Mouse (Mus musculus) neural tube, embryonic 13.5 days (tissue): Measurements from ENCODE around the gene Zfp426. TPM values are rescaled to one million over a fixed set of nuclear protein-coding genes. Genes with fewer than 3 reads are reported as not detected.
A peak's percentile ranks its signal among the peaks of the same experiment; 100 is the strongest.

Experiments used
- ATAC-seq: fragments of 200-750 bp; cut with Nextera tagmentation; 2 replicates; pipeline ENCODE4 v1.8.0; 2017; ENCODE audit warnings: low read depth, mild to moderate bottlenecking, moderate TSS enrichment, moderate library complexity
- H3K27ac ChIP-seq: fragments of 300-500 bp; sonication (generic); replicated peaks from 2 replicates; pipeline ENCODE4 v1.5.1; 2015; ENCODE audit warnings: moderate library complexity, mild to moderate bottlenecking, inconsistent platforms
- H3K27me3 ChIP-seq: fragments of 300-500 bp; sonication (generic); 2 replicates; pipeline ENCODE4 v1.6.1; 2015; ENCODE audit warnings: mild to moderate bottlenecking, inconsistent platforms
- H3K36me3 ChIP-seq: fragments of 300-500 bp; sonication (generic); 2 replicates; pipeline ENCODE4 v1.6.1; 2015; ENCODE audit warnings: mild to moderate bottlenecking, inconsistent platforms
- H3K4me1 ChIP-seq: fragments of 300-500 bp; sonication (generic); replicated peaks from 2 replicates; pipeline ENCODE4 v1.6.1; 2015; ENCODE audit warnings: inconsistent platforms
- H3K4me2 ChIP-seq: fragments of 300-500 bp; sonication (generic); 2 replicates; pipeline ENCODE4 v1.6.1; 2015; ENCODE audit warnings: inconsistent platforms, mild to moderate bottlenecking, moderate library complexity
- H3K4me3 ChIP-seq: fragments of 300-500 bp; sonication (generic); 2 replicates; pipeline ENCODE4 v1.5.1; 2015; ENCODE audit warnings: mild to moderate bottlenecking, inconsistent platforms
- H3K9ac ChIP-seq: fragments of 300-500 bp; sonication (generic); 2 replicates; pipeline ENCODE4 v1.6.1; 2015; ENCODE audit warnings: moderate library complexity, mild to moderate bottlenecking, inconsistent platforms
- H3K9me3 ChIP-seq: fragments of 300-500 bp; sonication (generic); 2 replicates; pipeline ENCODE4 v1.6.1; 2016; ENCODE audit warnings: inconsistent platforms
- WGBS: fragments of 180-500 bp; shearing (Covaris S2); methylation state at CpG from one replicate; pipeline ENCODE4 v1.1.7; 2015; 5-methylcytosine and 5-hydroxymethylcytosine counted together
- polyA plus RNA-seq: library from polyadenylated mRNA; unstranded; fragments of >200 nt; fragmentation: Nextera tagmentation; extraction: Ambion mirVana; gene quantifications from 2 replicates; pipeline ENCODE4 v1.2.1, GENCODE M21; 2015

The Zfp426 gene
- polyA plus RNA-seq, 1 experiment from 2014 or later = 29.3 TPM

- Histone ChIP-seq H3K4me1 (peaks cover 29% of the 10 kb centered on the region), H3K4me3 (no peak overlapping the region), H3K9me3 (no peaks in the 10 kb centered on the region), H3K4me2 (no peak overlapping the region), H3K36me3 (peaks cover 62% of the 10 kb centered on the region), H3K27ac (no peak overlapping the region), H3K27me3 (no peaks in the 10 kb centered on the region), H3K9ac (no peak overlapping the region)
- WGBS = 75% methylated on average over 1 of the region's 1 CpGs
- ATAC-seq = no peak
These were observed 17.8 kb upstream of the Zfp426 start for GRCm38 (mm10) chr9:20510346-20510745.

- no peak overlapping the region for H3K27ac ChIP-seq
- H3K4me1 ChIP-seq = peaks cover 24% of the 10 kb centered on the region
These were observed 17.1 kb upstream of the Zfp426 start for GRCm38 (mm10) chr9:20509676-20510075.

GRCm38 (mm10) chr9:20504801-20505200 is 12.3 kb upstream of the Zfp426 start:
- Histone ChIP-seq H3K9ac (no peak overlapping the region), H3K9me3 (no peaks in the 10 kb centered on the region), H3K4me2 (no peak overlapping the region), H3K27ac (no peak overlapping the region), H3K4me3 (no peak overlapping the region), H3K4me1 (peaks cover 4% of the 10 kb centered on the region; the same call in 1 of the 2 replicates), H3K36me3 (peaks cover 78% of the 10 kb centered on the region), H3K27me3 (no peaks in the 10 kb centered on the region)
- no peak for ATAC-seq
- 88% methylated on average over 5 of the region's 5 CpGs for WGBS

More at GRCm38 (mm10) chr9:20509676-20510075, 17.1 kb upstream of the Zfp426 start:
- Histone ChIP-seq H3K9me3 (no peaks in the 10 kb centered on the region), H3K27me3 (no peaks in the 10 kb centered on the region), H3K4me3 (no peak overlapping the region), H3K36me3 (peaks cover 64% of the 10 kb centered on the region), H3K4me2 (no peak overlapping the region), H3K9ac (no peak overlapping the region)
- 82% methylated on average over 3 of the region's 3 CpGs for WGBS
- no peak for ATAC-seq

GRCm38 (mm10) chr9:20493281-20493680 is 735 bp upstream of the Zfp426 start:
- ATAC-seq = peak; percentile 7; the same call in 1 of the 2 replicates
- Histone ChIP-seq H3K36me3 (peaks cover 31% of the 10 kb centered on the region), H3K4me2 (peak overlapping the region; percentile 80), H3K9ac (peak overlapping the region; percentile 92), H3K4me3 (peak overlapping the region; percentile 90), H3K27me3 (no peaks in the 10 kb centered on the region), H3K4me1 (peaks cover 40% of the 10 kb centered on the region), H3K9me3 (no peaks in the 10 kb centered on the region), H3K27ac (peak overlapping the region; percentile 97)
- 7% methylated on average over 9 of the region's 9 CpGs for WGBS

- Histone ChIP-seq H3K36me3 (peaks cover 19% of the 10 kb centered on the region), H3K9me3 (no peaks in the 10 kb centered on the region), H3K9ac (peak overlapping the region; percentile 92), H3K4me2 (peak overlapping the region; percentile 80), H3K27ac (peak overlapping the region; percentile 97), H3K4me1 (peaks cover 40% of the 10 kb centered on the region), H3K4me3 (peak overlapping the region; percentile 90), H3K27me3 (no peaks in the 10 kb centered on the region)
- ATAC-seq = no peak
- 12% methylated on average over 20 of the region's 20 CpGs for WGBS
These were observed 554 bp downstream of the Zfp426 start for GRCm38 (mm10) chr9:20491858-20492526.

DNA sequence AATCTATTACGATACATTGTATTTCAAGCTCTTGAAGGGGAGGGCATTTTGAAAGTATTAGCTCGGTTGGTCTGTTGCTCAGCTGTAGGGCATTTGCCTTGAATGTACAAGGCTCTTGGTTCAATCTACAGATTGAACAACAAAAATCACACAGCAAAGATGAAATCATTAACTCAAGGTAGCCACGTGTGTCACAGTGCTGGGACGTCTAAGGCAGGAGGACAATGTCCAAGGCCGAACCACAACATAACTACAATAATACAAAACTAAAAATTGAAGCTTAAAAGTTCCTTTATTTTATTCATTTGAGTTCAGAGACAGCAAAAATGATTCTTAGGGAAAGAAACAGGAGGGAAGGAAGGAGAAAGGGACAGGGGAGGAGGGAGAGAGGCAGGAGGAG is 3.0 kb downstream of the Zfp426 start:
- Histone ChIP-seq H3K36me3 (peaks cover 29% of the 10 kb centered on the region), H3K4me2 (no peak overlapping the region), H3K4me3 (no peak overlapping the region), H3K9ac (0 out of 2 replicates have a peak overlapping the region, but pooled peaks have one; percentile 12), H3K4me1 (peaks cover 40% of the 10 kb centered on the region), H3K27me3 (no peaks in the 10 kb centered on the region), H3K27ac (no peak overlapping the region), H3K9me3 (no peaks in the 10 kb centered on the region)
- ATAC-seq = no peak
- 92% methylated on average over 5 of the region's 5 CpGs for WGBS

DNA sequence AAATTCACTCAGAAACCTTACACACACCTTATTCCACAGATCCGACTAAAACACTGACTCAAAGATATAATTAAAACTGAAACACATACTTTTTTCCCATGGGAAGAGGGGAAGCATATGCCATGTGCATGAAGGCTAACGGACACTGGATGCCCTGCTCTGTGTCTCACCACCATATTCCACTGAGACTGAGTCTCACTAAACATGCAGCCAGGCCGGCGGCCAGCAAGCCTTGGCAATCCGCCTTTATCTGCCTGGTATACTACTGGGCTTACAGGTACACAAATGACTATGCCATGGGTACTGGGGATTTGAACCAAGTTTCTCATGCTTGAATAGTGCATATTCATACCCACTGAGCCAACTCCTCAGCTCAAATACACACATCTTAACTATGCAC is 13.2 kb downstream of the Zfp426 start:
- Histone ChIP-seq H3K4me3 (no peak overlapping the region), H3K9ac (no peak overlapping the region), H3K27me3 (no peaks in the 10 kb centered on the region), H3K4me2 (no peak overlapping the region), H3K27ac (no peak overlapping the region), H3K36me3 (peaks cover 77% of the 10 kb centered on the region), H3K4me1 (no peaks in the 10 kb centered on the region), H3K9me3 (no peaks in the 10 kb centered on the region)
- 89% methylated on average over 5 of the region's 5 CpGs for WGBS
- ATAC-seq = no peak

GRCm38 (mm10) chr9:20476632-20477031 is 15.9 kb downstream of the Zfp426 start:
- no peak overlapping the region for H3K4me3 ChIP-seq
- WGBS = 97% methylated on average over 1 of the region's 1 CpGs
- no peaks in the 10 kb centered on the region for H3K4me1 ChIP-seq
- no peak for ATAC-seq
- no peak overlapping the region for H3K9ac ChIP-seq
- H3K27ac ChIP-seq = no peak overlapping the region
- H3K9me3 ChIP-seq = no peaks in the 10 kb centered on the region
- H3K36me3 ChIP-seq = peaks cover 80% of the 10 kb centered on the region
- H3K27me3 ChIP-seq = no peaks in the 10 kb centered on the region
- no peak overlapping the region for H3K4me2 ChIP-seq

GRCm38 (mm10) chr9:20466761-20467442 is 25.6 kb downstream of the Zfp426 start:
- Histone ChIP-seq H3K9ac (no peak overlapping the region), H3K4me3 (no peak overlapping the region), H3K27me3 (peaks cover 4% of the 10 kb centered on the region; the same call in 1 of the 2 replicates), H3K9me3 (0 out of 2 replicates have a peak, but pooled peaks cover 6% of the 10 kb centered on the region), H3K36me3 (peaks cover 36% of the 10 kb centered on the region), H3K27ac (no peak overlapping the region), H3K4me1 (no peaks in the 10 kb centered on the region), H3K4me2 (no peak overlapping the region)
- peak; percentile 54; the same call in 1 of the 2 replicates for ATAC-seq
- WGBS = 57% methylated on average over 7 of the region's 7 CpGs

GRCm38 (mm10) chr9:20459377-20460317 is 32.9 kb downstream of the Zfp426 start, which contains the start of gene Zfp26:
Gene Zfp26, minus strand, starts transcription at chr9:20460162.
- Histone ChIP-seq H3K27me3 (peaks cover 4% of the 10 kb centered on the region; the same call in 1 of the 2 replicates), H3K9ac (peak within 1 kb of the TSS; percentile 87), H3K4me1 (peaks cover 23% of the 10 kb centered on the region), H3K9me3 (no peaks in the 10 kb centered on the region), H3K4me2 (peak within 1 kb of the TSS; percentile 96), H3K36me3 (peaks cover 29% of the 10 kb centered on the region), H3K4me3 (peak within 1 kb of the TSS; percentile 59), H3K27ac (peak within 1 kb of the TSS; percentile 78)
- WGBS = under 1% methylated on average over 48 of the region's 48 CpGs
- ATAC-seq = peak; percentile 90

DNA sequence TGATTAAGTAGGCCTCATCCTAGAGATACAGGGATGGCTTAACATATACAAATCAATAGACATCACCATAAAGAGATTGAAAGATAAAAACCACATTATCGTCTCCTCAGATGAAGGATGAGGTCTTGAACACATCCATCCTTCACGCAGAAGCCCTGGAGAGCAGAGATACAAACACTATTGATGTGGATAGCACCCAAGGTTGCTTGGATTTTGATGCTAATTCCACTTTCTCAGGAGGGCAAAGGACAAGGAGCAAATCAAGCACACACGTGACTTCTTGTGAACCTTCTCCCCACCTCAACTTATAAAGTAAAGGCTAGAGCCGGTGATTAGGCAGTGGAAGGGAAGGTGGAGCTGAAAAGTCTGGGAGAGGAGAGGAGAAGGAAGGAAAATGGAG is 38.9 kb downstream of the Zfp426 start:
- H3K27ac ChIP-seq = no peak overlapping the region
- no peak overlapping the region for H3K9ac ChIP-seq
- no peaks in the 10 kb centered on the region for H3K27me3 ChIP-seq
- no peak overlapping the region for H3K4me2 ChIP-seq
- H3K4me3 ChIP-seq = no peak overlapping the region
- H3K4me1 ChIP-seq = peaks cover 13% of the 10 kb centered on the region
- ATAC-seq = no peak
- H3K9me3 ChIP-seq = no peaks in the 10 kb centered on the region
- 88% methylated on average over 4 of the region's 4 CpGs for WGBS
- H3K36me3 ChIP-seq = peaks cover 57% of the 10 kb centered on the region
